Mouse (Mus musculus) liver, embryonic 11.5 days (tissue): ENCODE results near the gene Zfp266. TPM values are rescaled to one million over a fixed set of nuclear protein-coding genes. Genes with fewer than 3 reads are reported as not detected.

Experiments
- ATAC-seq: fragments of 200-750 bp; cut with Nextera tagmentation; replicated peaks from 2 replicates; pipeline ENCODE4 v1.8.0; 2017; ENCODE audit warnings: moderate number of reproducible peaks, mild to moderate bottlenecking, moderate TSS enrichment, moderate library complexity; ENCODE audit not compliant: low FRiP score
- DNase-seq: peaks from one replicate; pipeline ENCODE4 v3.0.0-alpha.2; 2017; ENCODE audit warnings: low spot score
- H3K27ac ChIP-seq: fragments of 300-500 bp; sonication (generic); 2 replicates; pipeline ENCODE4 v1.5.1; 2014; ENCODE audit warnings: mild to moderate bottlenecking, low read depth, low read length, control low read depth
- H3K27me3 ChIP-seq: fragments of 300-500 bp; sonication (generic); replicated peaks from 2 replicates; pipeline ENCODE4 v1.6.1; 2014; ENCODE audit warnings: low read length, mixed read lengths; ENCODE audit not compliant: control insufficient read depth, insufficient read depth
- H3K36me3 ChIP-seq: fragments of 300-500 bp; sonication (generic); 2 replicates; pipeline ENCODE4 v1.6.1; 2014; ENCODE audit warnings: mild to moderate bottlenecking, low read length, moderate library complexity, mixed read lengths; ENCODE audit not compliant: control insufficient read depth, insufficient read depth
- H3K4me1 ChIP-seq: fragments of 300-500 bp; sonication (generic); replicated peaks from 2 replicates; pipeline ENCODE4 v1.6.1; 2014; ENCODE audit warnings: low read length, mixed read lengths; ENCODE audit not compliant: control insufficient read depth, insufficient read depth
- H3K4me2 ChIP-seq: fragments of 300-500 bp; sonication (generic); 2 replicates; pipeline ENCODE4 v1.6.1; 2014; ENCODE audit warnings: mild to moderate bottlenecking, control low read depth, moderate library complexity
- H3K4me3 ChIP-seq: fragments of 300-500 bp; sonication (generic); 2 replicates; pipeline ENCODE4 v1.5.1; 2014; ENCODE audit warnings: low read depth, low read length, control low read depth
- H3K9ac ChIP-seq: fragments of 300-500 bp; sonication (generic); 2 replicates; pipeline ENCODE4 v1.6.1; 2014; ENCODE audit warnings: low read depth, low read length, control low read depth
- H3K9me3 ChIP-seq: fragments of 300-500 bp; sonication (generic); 2 replicates; pipeline ENCODE4 v1.6.1; 2016; ENCODE audit warnings: low read length, inconsistent platforms, mixed read lengths; ENCODE audit not compliant: control insufficient read depth
- WGBS: fragments of 180-500 bp; shearing (Covaris S2); extraction: QIAGEN DNeasy Blood & Tissue Kit; methylation state at CpG from one replicate; pipeline ENCODE4 v1.1.7; 2014; 5-methylcytosine and 5-hydroxymethylcytosine counted together
- polyA plus RNA-seq: library from polyadenylated mRNA; unstranded; fragments of >200 nt; fragmentation: Nextera tagmentation; extraction: Ambion mirVana; gene quantifications from 2 replicates; pipeline ENCODE4 v1.2.1, GENCODE M21; 2014

Zfp266 gene
- polyA plus RNA-seq, 1 experiment from 2014 or later = 49.2 TPM

- Histone ChIP-seq H3K27ac (no peak overlapping the region), H3K4me3 (no peak overlapping the region), H3K9me3 (no peaks in the 10 kb centered on the region), H3K36me3 (no peaks in the 10 kb centered on the region), H3K4me2 (no peak overlapping the region), H3K27me3 (no peaks in the 10 kb centered on the region), H3K4me1 (no peaks in the 10 kb centered on the region), H3K9ac (no peak overlapping the region)
- 81% methylated on average over 2 of the region's 2 CpGs for WGBS
- ATAC-seq = no peak
- DNase-seq = no peak
These were observed 15.4 kb upstream of the Zfp266 start for GRCm38 (mm10) chr9:20536598-20536997.

GRCm38 (mm10) chr9:20534326-20534926, 13.2 kb upstream of the Zfp266 start:
- H3K36me3 ChIP-seq = no peaks in the 10 kb centered on the region
- no peak overlapping the region for H3K4me2 ChIP-seq
- DNase-seq (no peak), ATAC-seq (no peak)
- H3K27me3 ChIP-seq = no peaks in the 10 kb centered on the region
- no peak overlapping the region for H3K9ac ChIP-seq
- 75% methylated on average over 8 of the region's 8 CpGs for WGBS
- H3K4me1 ChIP-seq = no peaks in the 10 kb centered on the region
- no peak overlapping the region for H3K27ac ChIP-seq
- no peak overlapping the region for H3K4me3 ChIP-seq
- no peaks in the 10 kb centered on the region for H3K9me3 ChIP-seq

- Histone ChIP-seq H3K9ac (peak overlapping the region; percentile 91), H3K27me3 (no peaks in the 10 kb centered on the region), H3K4me1 (peaks cover 6% of the 10 kb centered on the region), H3K27ac (peak overlapping the region; percentile 91), H3K9me3 (no peaks in the 10 kb centered on the region), H3K4me3 (peak overlapping the region; percentile 75), H3K36me3 (no peaks in the 10 kb centered on the region; the same call in 1 of the 2 replicates), H3K4me2 (peak overlapping the region; percentile 88)
- under 1% methylated on average over 17 of the region's 17 CpGs for WGBS
- DNase-seq (no peak), ATAC-seq (no peak)
These were observed 546 bp downstream of the Zfp266 start for GRCm38 (mm10) chr9:20520531-20521210.

GRCm38 (mm10) chr9:20519949-20520348, 1.3 kb downstream of the Zfp266 start:
- Histone ChIP-seq H3K9ac (no peak overlapping the region), H3K4me3 (peak overlapping the region; percentile 47), H3K4me1 (peaks cover 6% of the 10 kb centered on the region), H3K27me3 (no peaks in the 10 kb centered on the region), H3K36me3 (no peaks in the 10 kb centered on the region; the same call in 1 of the 2 replicates), H3K27ac (no peak overlapping the region), H3K9me3 (no peaks in the 10 kb centered on the region), H3K4me2 (peak overlapping the region; percentile 73)
- WGBS = 29% methylated on average over 4 of the region's 4 CpGs
- no peak for DNase-seq
- no peak for ATAC-seq

GRCm38 (mm10) chr9:20518708-20519107, 2.5 kb downstream of the Zfp266 start:
- Histone ChIP-seq H3K4me1 (peaks cover 11% of the 10 kb centered on the region), H3K4me3 (no peak overlapping the region), H3K27ac (no peak overlapping the region), H3K27me3 (no peaks in the 10 kb centered on the region), H3K36me3 (no peaks in the 10 kb centered on the region; the same call in 1 of the 2 replicates), H3K4me2 (no peak overlapping the region), H3K9ac (no peak overlapping the region), H3K9me3 (no peaks in the 10 kb centered on the region)
- DNase-seq (no peak), ATAC-seq (no peak)
- 80% methylated on average over 4 of the region's 4 CpGs for WGBS

- Histone ChIP-seq H3K9ac (no peak overlapping the region), H3K4me2 (no peak overlapping the region), H3K36me3 (peaks cover 3% of the 10 kb centered on the region; the same call in 1 of the 2 replicates), H3K4me1 (peaks cover 17% of the 10 kb centered on the region), H3K27me3 (no peaks in the 10 kb centered on the region), H3K9me3 (no peaks in the 10 kb centered on the region), H3K27ac (no peak overlapping the region), H3K4me3 (no peak overlapping the region)
- DNase-seq (no peak), ATAC-seq (no peak)
- WGBS = 93% methylated on average over 1 of the region's 1 CpGs
These were observed 3.5 kb downstream of the Zfp266 start for GRCm38 (mm10) chr9:20517727-20518126.

- H3K4me1 ChIP-seq = peaks cover 31% of the 10 kb centered on the region
These were observed 7.2 kb downstream of the Zfp266 start for GRCm38 (mm10) chr9:20514016-20514415.

GRCm38 (mm10) chr9:20512714-20513113, 8.5 kb downstream of the Zfp266 start:
- Histone ChIP-seq H3K9me3 (no peaks in the 10 kb centered on the region), H3K4me3 (no peak overlapping the region), H3K36me3 (peaks cover 3% of the 10 kb centered on the region; the same call in 1 of the 2 replicates), H3K27me3 (no peaks in the 10 kb centered on the region), H3K27ac (no peak overlapping the region), H3K9ac (no peak overlapping the region), H3K4me2 (no peak overlapping the region), H3K4me1 (peaks cover 31% of the 10 kb centered on the region)
- DNase-seq = no peak
- ATAC-seq = no peak
- WGBS = 75% methylated on average over 8 of the region's 8 CpGs

More at GRCm38 (mm10) chr9:20514016-20514415, 7.2 kb downstream of the Zfp266 start:
- Histone ChIP-seq H3K9ac (no peak overlapping the region), H3K9me3 (no peaks in the 10 kb centered on the region), H3K4me3 (no peak overlapping the region), H3K27ac (no peak overlapping the region), H3K27me3 (no peaks in the 10 kb centered on the region), H3K4me2 (no peak overlapping the region), H3K36me3 (peaks cover 3% of the 10 kb centered on the region; the same call in 1 of the 2 replicates)
- 82% methylated on average over 3 of the region's 3 CpGs for whole genome bisulfite sequencing
- DNase-seq (no peak), ATAC-seq (no peak)

GRCm38 (mm10) chr9:20511645-20512044, 9.6 kb downstream of the Zfp266 start:
- H3K36me3 ChIP-seq = peaks cover 11% of the 10 kb centered on the region
- H3K27me3 ChIP-seq = no peaks in the 10 kb centered on the region
- ATAC-seq (peak; percentile 27; the same call in 1 of the 2 replicates), DNase-seq (no peak)
- no peak overlapping the region for H3K4me2 ChIP-seq
- peaks cover 31% of the 10 kb centered on the region for H3K4me1 ChIP-seq
- H3K9me3 ChIP-seq = no peaks in the 10 kb centered on the region
- H3K4me3 ChIP-seq = no peak overlapping the region
- WGBS = 73% methylated on average over 4 of the region's 4 CpGs
- no peak overlapping the region for H3K27ac ChIP-seq
- H3K9ac ChIP-seq = no peak overlapping the region
